In the genomic region with DNA sequence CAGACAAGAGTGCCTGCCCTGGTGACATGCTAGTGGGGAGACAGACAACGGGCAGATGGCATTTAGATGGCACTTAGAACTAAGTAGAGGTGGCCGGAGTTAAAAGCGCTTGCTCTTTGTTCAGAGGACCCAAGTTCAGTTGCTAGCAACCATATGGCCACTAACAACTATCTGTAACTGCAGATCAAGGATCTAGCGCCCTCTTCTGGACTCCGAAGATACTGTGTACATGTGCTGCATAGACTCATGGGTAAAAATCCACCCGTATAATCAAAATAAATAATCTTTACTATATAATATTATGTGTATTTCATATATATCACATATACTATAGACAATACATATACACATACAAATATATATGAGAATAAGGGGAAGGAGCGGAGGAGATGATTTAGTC, we compare ENCODE assay signal across 1 mouse cellular context.
TF ChIP-seq lines count a peak whose summit lies in the region.

No protein-coding gene starts in this region.

TF ChIP-seq in MEL, 35 proteins besides CTCF, POLR2A, EP300 and RAD21 (continued from another document):
- no peak for TF ChIP-seq MEF2A (IDR thresholded peaks at IDR 0.05; ENCODE audit: extremely low read depth, insufficient replicate concordance, low read depth, low read length, poor library complexity, severe bottlenecking)
- no peak for TF ChIP-seq CHD1 (IDR thresholded peaks at IDR 0.05; ENCODE audit: low read depth, low read length)
- TF ChIP-seq MAZ (IDR thresholded peaks at IDR 0.05; ENCODE audit: low read depth, low read length): no peak
- TF ChIP-seq ZNF384 (IDR thresholded peaks at IDR 0.05; ENCODE audit: low read depth, low read length): no peak
